Mouse (Mus musculus) kidney, embryonic 16.5 days (tissue): ENCODE measurements around the gene Tm4sf20. TPM values are rescaled to one million over a fixed set of nuclear protein-coding genes. Genes with fewer than 3 reads are reported as not detected.

ENCODE experiments used
- ATAC-seq: fragments of 200-750 bp; cut with Nextera tagmentation; 2 replicates; pipeline ENCODE4 v1.8.0; 2017; ENCODE audit warnings: moderate TSS enrichment; ENCODE audit not compliant: low FRiP score, low TSS enrichment
- H3K27ac ChIP-seq: fragments of 300-500 bp; sonication (generic); 2 replicates; pipeline ENCODE4 v1.5.1; 2014; ENCODE audit warnings: low read length
- H3K27me3 ChIP-seq: fragments of 300-500 bp; sonication (generic); 2 replicates; pipeline ENCODE4 v1.6.1; 2014; ENCODE audit warnings: low read length, control low read depth, mixed read lengths; ENCODE audit not compliant: insufficient read depth
- H3K36me3 ChIP-seq: fragments of 300-500 bp; sonication (generic); 2 replicates; pipeline ENCODE4 v1.6.1; 2014; ENCODE audit warnings: low read length, control low read depth, mixed read lengths; ENCODE audit not compliant: insufficient read depth
- H3K4me1 ChIP-seq: fragments of 300-500 bp; sonication (generic); 2 replicates; pipeline ENCODE4 v1.6.1; 2014; ENCODE audit warnings: low read length, control low read depth, mixed read lengths; ENCODE audit not compliant: insufficient read depth
- H3K4me2 ChIP-seq: fragments of 300-500 bp; sonication (generic); replicated peaks from 2 replicates; pipeline ENCODE4 v1.6.1; 2014; ENCODE audit warnings: low read depth, low read length
- H3K4me3 ChIP-seq: fragments of 300-500 bp; sonication (generic); 2 replicates; pipeline ENCODE4 v1.5.1; 2014; ENCODE audit warnings: mild to moderate bottlenecking, low read length
- H3K9ac ChIP-seq: fragments of 300-500 bp; sonication (generic); replicated peaks from 2 replicates; pipeline ENCODE4 v1.6.1; 2014; ENCODE audit warnings: low read length
- H3K9me3 ChIP-seq: fragments of 300-500 bp; sonication (generic); 2 replicates; pipeline ENCODE4 v1.6.1; 2016; ENCODE audit warnings: low read length, control low read depth
- WGBS: fragments of 180-500 bp; shearing (Covaris S2); extraction: QIAGEN DNeasy Blood & Tissue Kit; methylation state at CpG from one replicate; pipeline ENCODE4 v1.1.7; 2014; 5-methylcytosine and 5-hydroxymethylcytosine counted together
- polyA plus RNA-seq: library from polyadenylated mRNA; unstranded; fragments of >200 nt; fragmentation: Nextera tagmentation; extraction: Ambion mirVana; gene quantifications from 2 replicates; pipeline ENCODE4 v1.2.1, GENCODE M21; 2015

Tm4sf20 gene
- polyA plus RNA-seq, 1 experiment from 2014 or later = 1.1 TPM

- Histone ChIP-seq H3K4me3 (peak overlapping the region; percentile 79), H3K4me2 (peak overlapping the region; percentile 92), H3K9me3 (no peaks in the 10 kb centered on the region), H3K4me1 (peaks cover 12% of the 10 kb centered on the region), H3K27me3 (peaks cover 3% of the 10 kb centered on the region; the same call in 1 of the 2 replicates), H3K27ac (no peak overlapping the region), H3K9ac (peak overlapping the region; percentile 94), H3K36me3 (peaks cover 11% of the 10 kb centered on the region)
- no peak for ATAC-seq
- 49% methylated on average over 4 of the region's 4 CpGs for WGBS
These were observed 42.4 kb downstream of the Tm4sf20 start for GRCm38 (mm10) chr1:82725875-82726185.

- Histone ChIP-seq H3K4me2 (peak overlapping the region; percentile 92), H3K9me3 (no peaks in the 10 kb centered on the region), H3K27me3 (peaks cover 3% of the 10 kb centered on the region; the same call in 1 of the 2 replicates), H3K4me1 (peaks cover 12% of the 10 kb centered on the region), H3K36me3 (peaks cover 6% of the 10 kb centered on the region), H3K27ac (peak overlapping the region; percentile 82; the same call in 1 of the 2 replicates), H3K9ac (peak overlapping the region; percentile 94), H3K4me3 (peak overlapping the region; percentile 79)
- ATAC-seq = peak; percentile 99
- WGBS = 2% methylated on average over 37 of the region's 37 CpGs
These were observed 43.0 kb downstream of the Tm4sf20 start for GRCm38 (mm10) chr1:82725026-82725874.

- H3K36me3 ChIP-seq = peaks cover 1% of the 10 kb centered on the region
- 9% methylated on average over 38 of the region's 38 CpGs for WGBS
- H3K27ac ChIP-seq = peak within 1 kb of the TSS; percentile 82; the same call in 1 of the 2 replicates
- peaks cover 3% of the 10 kb centered on the region; the same call in 1 of the 2 replicates for H3K27me3 ChIP-seq
- H3K4me1 ChIP-seq = peaks cover 12% of the 10 kb centered on the region
- peak; percentile 99 for ATAC-seq
- H3K4me3 ChIP-seq = peak within 1 kb of the TSS; percentile 79
- H3K4me2 ChIP-seq = peak within 1 kb of the TSS; percentile 92
- H3K9me3 ChIP-seq = no peaks in the 10 kb centered on the region
- peak within 1 kb of the TSS; percentile 94 for H3K9ac ChIP-seq
These were observed 43.8 kb downstream of the Tm4sf20 start, which contains the start of gene Mff for GRCm38 (mm10) chr1:82724339-82725025. Gene Mff (plus strand): TSS chr1:82724890.

- Histone ChIP-seq H3K9ac (no peak overlapping the region), H3K36me3 (no peaks in the 10 kb centered on the region), H3K4me3 (no peak overlapping the region), H3K27ac (no peak overlapping the region), H3K9me3 (no peaks in the 10 kb centered on the region), H3K4me2 (no peak overlapping the region), H3K27me3 (peaks cover 6% of the 10 kb centered on the region), H3K4me1 (no peaks in the 10 kb centered on the region)
- ATAC-seq = no peak
- WGBS = 73% methylated on average over 9 of the region's 9 CpGs
These were observed 50.3 kb downstream of the Tm4sf20 start for GRCm38 (mm10) chr1:82717816-82718512.

Other genes with a start within 250 kb of the Tm4sf20 start
- 4.3 and 4.9 TPM in 2 replicates for gene Col4a4, start 181.6 kb downstream of the Tm4sf20 start, polyA plus RNA-seq
- 4.1 and 4.8 TPM in 2 replicates for gene Col4a3, start 181.5 kb downstream of the Tm4sf20 start, polyA plus RNA-seq
- 217 and 253 TPM in 2 replicates for gene Mff, start 43.6 kb downstream of the Tm4sf20 start, polyA plus RNA-seq
- gene Gm47791, start 2.8 kb upstream of the Tm4sf20 start, polyA plus RNA-seq = not detected in 2 replicates
- 28.0 and 28.2 TPM in 2 replicates for gene Agfg1, start 71.0 kb upstream of the Tm4sf20 start, polyA plus RNA-seq
- gene A030005L19Rik, start 144.9 kb upstream of the Tm4sf20 start, polyA plus RNA-seq = not detected in 2 replicates
- gene A030014E15Rik, start 156.5 kb upstream of the Tm4sf20 start, polyA plus RNA-seq = not detected in 2 replicates
- gene Gm6217, start 162.9 kb upstream of the Tm4sf20 start, polyA plus RNA-seq = not detected in 2 replicates
- gene A030003K21Rik, start 174.9 kb upstream of the Tm4sf20 start, polyA plus RNA-seq = not detected in 2 replicates
- not detected in 2 replicates for gene Gm7544, start 187.6 kb upstream of the Tm4sf20 start, polyA plus RNA-seq
- not detected in 2 replicates for gene Gm47955, start 191.8 kb upstream of the Tm4sf20 start, polyA plus RNA-seq
- not detected in 2 replicates for gene Gm47959, start 232.1 kb upstream of the Tm4sf20 start, polyA plus RNA-seq